Mouse (Mus musculus) thymus, postnatal 36 days (tissue): ENCODE data around the gene Olfr485.
"Not testable (repeated sequence)": the region's sequence is repeated elsewhere in the genome, so short reads cannot be mapped to it uniquely, and the experiment has no call there.

Experiments used
- DNase-seq, 2 experiments: peaks; one replicate each; pipeline ENCODE4 v3.0.0; 2022; ENCODE audit warnings: mixed read lengths in 2 of 2

Gene Olfr485

GRCm38 (mm10) chr7:108159771-108160170, at the start of gene Olfr485:
TSS of gene Olfr485 (minus strand) at chr7:108159871.
- DNase-seq = no peak

- DNase-seq = no peak
Observed at GRCm38 (mm10) chr7:108196938-108197337, 37.3 kb upstream of the Olfr485 start.

GRCm38 (mm10) chr7:108196337-108196736, 36.7 kb upstream of the Olfr485 start:
- not testable (repeated sequence) for DNase-seq

- not testable (repeated sequence) for DNase-seq
Observed at GRCm38 (mm10) chr7:108192714-108193113, 33.0 kb upstream of the Olfr485 start.

- DNase-seq = not testable (repeated sequence)
Observed at GRCm38 (mm10) chr7:108191196-108191595, 31.5 kb upstream of the Olfr485 start.

GRCm38 (mm10) chr7:108185237-108185636, 25.6 kb upstream of the Olfr485 start:
- DNase-seq = not testable (repeated sequence)

GRCm38 (mm10) chr7:108184401-108184800, 24.7 kb upstream of the Olfr485 start:
- not testable (repeated sequence) for DNase-seq

GRCm38 (mm10) chr7:108172642-108173041, 13.0 kb upstream of the Olfr485 start, which contains the start of gene Olfr486:
TSS of gene Olfr486 (minus strand) at chr7:108172742.
- DNase-seq = not testable (repeated sequence)

- DNase-seq = no peak
Observed at GRCm38 (mm10) chr7:108127349-108127748, 32.3 kb downstream of the Olfr485 start, which contains the start of gene Olfr484. TSS of gene Olfr484 (minus strand) at chr7:108127449.

GRCm38 (mm10) chr7:108121416-108121815, 38.3 kb downstream of the Olfr485 start:
- DNase-seq = no peak

- DNase-seq = no peak
Observed at GRCm38 (mm10) chr7:108120681-108121080, 39.0 kb downstream of the Olfr485 start.
